Mouse (Mus musculus): ENCODE measurements at regions not wholly inside any gene's neighbourhood (a gene's known extent, or its start where the extent isn't known, plus 50 kb on each side); places are given as distances from the start of the nearest gene placed in this dataset.

- no peak for ATAC-seq (replicated peaks; ENCODE audit: low FRiP score)
- Histone ChIP-seq H3K4me2 (no peak overlapping the region), H3K27ac (no peak overlapping the region), H3K9ac (no peak overlapping the region), H3K4me1 (no peaks in the 10 kb centered on the region), H3K36me3 (no peaks in the 10 kb centered on the region), H3K4me3 (replicated peaks) (no peak overlapping the region), H3K9me3 (replicated peaks) (no peaks in the 10 kb centered on the region), H3K27me3 (no peaks in the 10 kb centered on the region)
- 73% methylated on average over 14 of the region's 14 CpGs for WGBS
Measured at GRCm38 (mm10) chr8:93653913-93654705, 118.5 kb upstream of the Ces5a start.

GRCm38 (mm10) chr8:93655752-93656151 lies 120.1 kb upstream of the Ces5a start:
- Histone ChIP-seq H3K4me3 (replicated peaks) (no peak overlapping the region), H3K9me3 (replicated peaks) (no peaks in the 10 kb centered on the region), H3K4me1 (no peaks in the 10 kb centered on the region), H3K27me3 (no peaks in the 10 kb centered on the region), H3K36me3 (no peaks in the 10 kb centered on the region), H3K9ac (no peak overlapping the region), H3K27ac (no peak overlapping the region), H3K4me2 (no peak overlapping the region)
- 88% methylated on average over 9 of the region's 9 CpGs for WGBS
- no peak for ATAC-seq (replicated peaks; ENCODE audit: low FRiP score)

GRCm38 (mm10) chr8:93661739-93662138 lies 126.1 kb upstream of the Ces5a start:
- H3K9me3 ChIP-seq (replicated peaks): no peaks in the 10 kb centered on the region
- no peak overlapping the region for H3K27ac ChIP-seq
- peak; percentile 95 for ATAC-seq (replicated peaks; ENCODE audit: low FRiP score)
- no peaks in the 10 kb centered on the region for H3K27me3 ChIP-seq
- H3K36me3 ChIP-seq: no peaks in the 10 kb centered on the region
- H3K9ac ChIP-seq: no peak overlapping the region
- peak overlapping the region; percentile 35 for H3K4me3 ChIP-seq (replicated peaks)
- H3K4me2 ChIP-seq: peak overlapping the region; percentile 60
- 3% methylated on average over 15 of the region's 15 CpGs for WGBS
- H3K4me1 ChIP-seq: peaks cover 10% of the 10 kb centered on the region; the same call in 1 of the 2 replicates

DNA sequence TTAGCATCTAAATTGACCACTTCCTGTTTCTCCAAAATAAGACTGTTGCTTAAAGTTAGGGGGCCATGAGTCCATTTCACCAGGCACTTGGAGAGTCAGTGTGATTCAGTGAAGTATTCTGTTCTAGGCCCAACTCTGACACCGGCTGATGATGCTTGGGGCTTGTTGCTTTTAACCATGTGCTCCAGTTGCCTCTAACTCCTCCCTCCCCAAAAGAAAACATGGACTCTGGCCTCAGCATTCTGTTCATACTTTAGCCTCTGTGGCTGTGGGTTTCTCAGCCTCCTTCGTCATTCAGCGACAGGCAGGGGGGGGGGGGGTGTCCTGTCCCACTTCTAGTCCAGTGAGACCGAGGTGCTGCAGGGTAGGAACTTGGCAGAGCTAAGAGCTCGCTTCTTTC lies 126.6 kb upstream of the Ces5a start:
- H3K36me3 ChIP-seq: no peaks in the 10 kb centered on the region
- ATAC-seq (replicated peaks; ENCODE audit: low FRiP score): peak; percentile 37; the same call in 1 of the 2 replicates
- no peak overlapping the region for H3K9ac ChIP-seq
- peaks cover 10% of the 10 kb centered on the region; the same call in 1 of the 2 replicates for H3K4me1 ChIP-seq
- H3K4me3 ChIP-seq (replicated peaks): peak overlapping the region; percentile 35
- H3K9me3 ChIP-seq (replicated peaks): no peaks in the 10 kb centered on the region
- no peak overlapping the region for H3K27ac ChIP-seq
- no peaks in the 10 kb centered on the region for H3K27me3 ChIP-seq
- WGBS: 55% methylated on average over 5 of the region's 5 CpGs
- peak overlapping the region; percentile 60 for H3K4me2 ChIP-seq

DNA sequence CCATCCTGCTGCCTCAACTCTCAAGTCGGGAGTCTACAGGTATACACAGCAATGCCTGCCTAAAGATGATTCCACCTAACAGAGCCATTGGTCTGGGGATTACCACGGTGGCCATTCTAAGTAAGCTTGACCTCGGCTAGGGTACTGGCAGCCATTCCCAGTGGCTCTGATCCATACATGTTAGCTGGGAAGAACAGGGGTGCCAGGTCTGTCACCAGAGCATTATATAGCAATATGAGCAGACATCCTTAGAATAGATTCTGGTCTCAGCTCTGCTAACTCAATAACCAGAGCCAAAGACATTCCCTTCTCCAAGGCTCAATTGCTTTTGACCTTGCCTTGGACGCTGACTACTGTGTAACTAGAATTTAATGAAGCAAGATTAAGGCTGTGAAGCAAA lies 128.2 kb upstream of the Ces5a start:
- H3K4me1 ChIP-seq: peaks cover 18% of the 10 kb centered on the region
- 85% methylated on average over 4 of the region's 4 CpGs for WGBS
- no peak overlapping the region for H3K27ac ChIP-seq
- H3K27me3 ChIP-seq: no peaks in the 10 kb centered on the region
- ATAC-seq (replicated peaks; ENCODE audit: low FRiP score): no peak
- no peak overlapping the region for H3K4me3 ChIP-seq (replicated peaks)
- no peaks in the 10 kb centered on the region for H3K9me3 ChIP-seq (replicated peaks)
- no peak overlapping the region for H3K9ac ChIP-seq
- no peaks in the 10 kb centered on the region for H3K36me3 ChIP-seq
- H3K4me2 ChIP-seq: no peak overlapping the region

DNA sequence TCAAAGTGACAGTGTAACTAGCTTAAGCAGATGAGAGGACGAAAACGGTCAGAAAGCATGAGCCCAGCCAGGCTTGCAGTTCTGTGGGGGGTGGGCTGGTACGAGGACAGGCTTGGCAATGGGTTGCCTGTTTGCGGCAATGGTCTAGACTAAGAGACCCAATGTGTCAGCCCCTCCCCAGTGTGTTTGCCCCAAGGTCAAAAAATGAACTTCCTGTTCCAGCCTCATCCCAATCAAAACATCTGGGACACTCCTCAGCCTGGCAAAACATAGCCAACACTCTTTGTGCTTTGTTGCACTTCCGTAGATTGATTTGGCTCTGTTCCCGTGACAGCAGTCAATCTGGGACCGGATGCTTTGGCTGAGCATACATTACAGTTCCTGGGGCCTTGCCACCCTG lies 132.7 kb upstream of the Ces5a start:
- H3K4me1 ChIP-seq: peaks cover 7% of the 10 kb centered on the region; the same call in 1 of the 2 replicates
- no peak overlapping the region for H3K4me3 ChIP-seq (replicated peaks)
- H3K9me3 ChIP-seq (replicated peaks): no peaks in the 10 kb centered on the region
- H3K36me3 ChIP-seq: no peaks in the 10 kb centered on the region
- no peak for ATAC-seq (replicated peaks; ENCODE audit: low FRiP score)
- H3K9ac ChIP-seq: no peak overlapping the region
- H3K4me2 ChIP-seq: no peak overlapping the region
- no peaks in the 10 kb centered on the region for H3K27me3 ChIP-seq
- WGBS: 33% methylated on average over 7 of the region's 7 CpGs
- no peak overlapping the region for H3K27ac ChIP-seq

- Histone ChIP-seq H3K4me3 (replicated peaks) (no peak overlapping the region), H3K27me3 (no peaks in the 10 kb centered on the region), H3K9me3 (replicated peaks) (no peaks in the 10 kb centered on the region), H3K4me2 (no peak overlapping the region), H3K27ac (no peak overlapping the region), H3K36me3 (no peaks in the 10 kb centered on the region), H3K4me1 (no peaks in the 10 kb centered on the region), H3K9ac (no peak overlapping the region)
- no peak for ATAC-seq (replicated peaks; ENCODE audit: low FRiP score)
- 72% methylated on average over 3 of the region's 3 CpGs for WGBS
Measured at GRCm38 (mm10) chr8:93674721-93675120, 135.0 kb upstream of the Gnao1 start.

- Histone ChIP-seq H3K4me3 (replicated peaks) (no peak overlapping the region), H3K9me3 (replicated peaks) (no peaks in the 10 kb centered on the region), H3K27me3 (no peaks in the 10 kb centered on the region), H3K4me1 (no peaks in the 10 kb centered on the region), H3K4me2 (no peak overlapping the region), H3K36me3 (no peaks in the 10 kb centered on the region), H3K27ac (no peak overlapping the region), H3K9ac (no peak overlapping the region)
- no peak for ATAC-seq (replicated peaks; ENCODE audit: low FRiP score)
- WGBS: 83% methylated on average over 12 of the region's 12 CpGs
Measured at GRCm38 (mm10) chr8:93683773-93684391, 125.9 kb upstream of the Gnao1 start.

GRCm38 (mm10) chr8:93684392-93684791 lies 125.4 kb upstream of the Gnao1 start:
- no peak for ATAC-seq (replicated peaks; ENCODE audit: low FRiP score)
- H3K4me2 ChIP-seq: no peak overlapping the region
- H3K9me3 ChIP-seq (replicated peaks): no peaks in the 10 kb centered on the region
- no peaks in the 10 kb centered on the region for H3K36me3 ChIP-seq
- 91% methylated on average over 6 of the region's 6 CpGs for WGBS
- H3K4me3 ChIP-seq (replicated peaks): no peak overlapping the region
- no peak overlapping the region for H3K9ac ChIP-seq
- no peak overlapping the region for H3K27ac ChIP-seq
- no peaks in the 10 kb centered on the region for H3K27me3 ChIP-seq
- no peaks in the 10 kb centered on the region for H3K4me1 ChIP-seq

GRCm38 (mm10) chr8:93688845-93689244 lies 120.9 kb upstream of the Gnao1 start:
- 57% methylated on average over 7 of the region's 7 CpGs for WGBS
- H3K36me3 ChIP-seq: no peaks in the 10 kb centered on the region
- H3K9me3 ChIP-seq (replicated peaks): no peaks in the 10 kb centered on the region
- H3K4me2 ChIP-seq: no peak overlapping the region
- ATAC-seq (replicated peaks; ENCODE audit: low FRiP score): no peak
- no peak overlapping the region for H3K9ac ChIP-seq
- no peak overlapping the region for H3K4me3 ChIP-seq (replicated peaks)
- H3K27ac ChIP-seq: no peak overlapping the region
- no peaks in the 10 kb centered on the region for H3K4me1 ChIP-seq
- no peaks in the 10 kb centered on the region for H3K27me3 ChIP-seq

- H3K4me3 ChIP-seq (replicated peaks): no peak overlapping the region
- no peak overlapping the region for H3K27ac ChIP-seq
- 89% methylated on average over 4 of the region's 4 CpGs for WGBS
- no peaks in the 10 kb centered on the region for H3K27me3 ChIP-seq
- H3K4me1 ChIP-seq: no peaks in the 10 kb centered on the region
- no peaks in the 10 kb centered on the region for H3K9me3 ChIP-seq (replicated peaks)
- no peak overlapping the region for H3K9ac ChIP-seq
- ATAC-seq (replicated peaks; ENCODE audit: low FRiP score): no peak
- H3K4me2 ChIP-seq: no peak overlapping the region
- H3K36me3 ChIP-seq: no peaks in the 10 kb centered on the region
Measured at GRCm38 (mm10) chr8:93689832-93690471, 119.8 kb upstream of the Gnao1 start.

- no peaks in the 10 kb centered on the region for H3K27me3 ChIP-seq
- no peak overlapping the region for H3K9ac ChIP-seq
- H3K27ac ChIP-seq: no peak overlapping the region
- no peak for ATAC-seq (replicated peaks; ENCODE audit: low FRiP score)
- H3K4me3 ChIP-seq (replicated peaks): no peak overlapping the region
- H3K9me3 ChIP-seq (replicated peaks): no peaks in the 10 kb centered on the region
- H3K36me3 ChIP-seq: no peaks in the 10 kb centered on the region
- no peaks in the 10 kb centered on the region for H3K4me1 ChIP-seq
- no peak overlapping the region for H3K4me2 ChIP-seq
- WGBS: 96% methylated on average over 2 of the region's 2 CpGs
Measured at GRCm38 (mm10) chr8:93691375-93691774, 118.4 kb upstream of the Gnao1 start.
